30 mouse cellular contexts compared by ENCODE assay signal in the genomic region with DNA sequence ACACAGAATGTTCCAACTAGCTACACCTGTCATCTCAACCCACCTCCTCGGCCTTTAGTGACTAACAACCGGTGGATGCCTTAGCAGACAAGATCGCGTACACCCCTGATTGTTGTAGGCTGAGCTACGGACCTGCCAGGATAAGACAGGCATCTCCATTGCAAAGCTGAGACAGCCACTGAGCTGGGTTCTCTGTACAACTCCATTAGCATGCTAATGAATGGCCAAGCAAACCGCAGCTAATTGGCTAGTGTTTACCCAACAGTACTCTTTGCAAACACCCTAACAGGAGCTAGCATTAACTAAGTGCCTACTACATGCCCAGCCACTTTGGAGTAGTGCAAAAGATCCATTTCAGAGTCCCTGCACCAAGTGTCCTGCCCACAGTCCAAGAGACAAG. TPM values are rescaled to one million over a fixed set of nuclear protein-coding genes. Genes with fewer than 3 reads are reported as not detected.
"Had no signal": no experiment of that assay in that cellular context is flagged by ENCODE, and none has a peak within 500 bp of the region (broad histone marks: within the 10 kb centered on the region; RNA-seq: fewer than 3 reads in every experiment).

No protein-coding gene starts in this region.

- H3K36me3 ChIP-seq: heart, embryonic 13.5 days; heart, embryonic 15.5 days; hindbrain, embryonic 13.5 days; hindbrain, embryonic 15.5 days; kidney, embryonic 15.5 days; limb, embryonic 13.5 days; limb, embryonic 15.5 days; liver, embryonic 12.5 days had no signal

- DNase-seq: gastrocnemius, postnatal 14 days; gastrocnemius, postnatal 36 days; heart, adult 11 months; heart, adult 2 months; heart, postnatal 14 days; heart, postnatal 36 days; kidney, adult 11 months; kidney, adult 2 months; kidney, adult 9 months; kidney, postnatal 14 days; kidney, postnatal 36 days; layer of hippocampus, adult 9-11 months; layer of hippocampus, postnatal 36 days; left cerebral cortex, postnatal 4 days had no signal

- ATAC-seq: hindbrain, postnatal 0 days; intestine, embryonic 16.5 days; liver, embryonic 12.5 days had no signal

- H3K27ac ChIP-seq: heart, adult 2 months; heart, embryonic 13.5 days; heart, embryonic 15.5 days; hindbrain, embryonic 13.5 days; hindbrain, embryonic 15.5 days; hindbrain, postnatal 0 days; kidney, embryonic 15.5 days; kidney, postnatal 0 days; limb, embryonic 13.5 days; limb, embryonic 15.5 days; liver, embryonic 12.5 days; liver, embryonic 14.5 days had no signal

- H3K4me2 ChIP-seq: heart, embryonic 11.5 days; heart, embryonic 13.5 days; heart, embryonic 15.5 days; hindbrain, embryonic 13.5 days; hindbrain, embryonic 15.5 days; kidney, embryonic 15.5 days; limb, embryonic 13.5 days; limb, embryonic 15.5 days; liver, embryonic 12.5 days had no signal

- H3K4me3 ChIP-seq: heart, adult 2 months; heart, embryonic 13.5 days; heart, embryonic 15.5 days; hindbrain, embryonic 13.5 days; hindbrain, embryonic 15.5 days; kidney, embryonic 15.5 days; limb, embryonic 13.5 days; limb, embryonic 15.5 days; liver, embryonic 12.5 days had no signal

- H3K27me3 ChIP-seq: limb, embryonic 13.5 days; limb, embryonic 15.5 days had no signal

- H3K4me1 ChIP-seq: heart, embryonic 15.5 days; hindbrain, embryonic 13.5 days; hindbrain, embryonic 15.5 days; liver, embryonic 12.5 days had no signal

- H3K9ac ChIP-seq: heart, embryonic 13.5 days; heart, embryonic 15.5 days; hindbrain, embryonic 13.5 days; hindbrain, embryonic 15.5 days; kidney, embryonic 15.5 days; limb, embryonic 13.5 days; limb, embryonic 15.5 days; liver, embryonic 12.5 days; liver, embryonic 14.5 days had no signal

- H3K9me3 ChIP-seq: heart, embryonic 13.5 days; heart, embryonic 15.5 days; hindbrain, embryonic 13.5 days; hindbrain, embryonic 15.5 days; kidney, embryonic 15.5 days; limb, embryonic 13.5 days; limb, embryonic 15.5 days; liver, embryonic 12.5 days had no signal

RNA-seq across cellular contexts. Expression of a gene that starts 8.3 kb away (rescaled TPM):
- total RNA-seq: hematopoietic stem cell, adult 5-6 weeks; liver, adult 2 months had no signal
- polyA plus RNA-seq: kidney, adult 2 months; large intestine, adult 2 months; liver, adult 2 months had no signal
